Mouse (Mus musculus) forebrain, embryonic 12.5 days (tissue): ENCODE data around the gene Rps16. TPM values are rescaled to one million over a fixed set of nuclear protein-coding genes. Genes with fewer than 3 reads are reported as not detected.

Experiments
- ATAC-seq: fragments of 200-750 bp; cut with Nextera tagmentation; 2 replicates; pipeline ENCODE4 v1.8.0; 2017; ENCODE audit warnings: moderate TSS enrichment; ENCODE audit not compliant: low FRiP score
- H3K27ac ChIP-seq: fragments of 300-500 bp; sonication (generic); 2 replicates; pipeline ENCODE4 v1.5.1; 2016; ENCODE audit warnings: mild to moderate bottlenecking
- H3K27me3 ChIP-seq: fragments of 300-500 bp; sonication (generic); 2 replicates; pipeline ENCODE4 v1.6.1; 2016; ENCODE audit warnings: mild to moderate bottlenecking
- H3K36me3 ChIP-seq: fragments of 300-500 bp; sonication (generic); replicated peaks from 2 replicates; pipeline ENCODE4 v1.6.1; 2016; ENCODE audit warnings: mild to moderate bottlenecking
- H3K4me1 ChIP-seq: fragments of 300-500 bp; sonication (generic); 2 replicates; pipeline ENCODE4 v1.6.1; 2016
- H3K4me2 ChIP-seq: fragments of 300-500 bp; sonication (generic); 2 replicates; pipeline ENCODE4 v1.6.1; 2016; ENCODE audit warnings: mild to moderate bottlenecking, moderate library complexity
- H3K4me3 ChIP-seq: fragments of 300-500 bp; sonication (generic); replicated peaks from 2 replicates; pipeline ENCODE4 v1.5.1; 2016; ENCODE audit warnings: mild to moderate bottlenecking
- H3K9ac ChIP-seq: fragments of 300-500 bp; sonication (generic); 2 replicates; pipeline ENCODE4 v1.6.1; 2016; ENCODE audit warnings: mild to moderate bottlenecking
- H3K9me3 ChIP-seq: fragments of 300-500 bp; sonication (generic); 2 replicates; pipeline ENCODE4 v1.6.1; 2016
- WGBS: fragments of 180-500 bp; shearing (Covaris S2); methylation state at CpG from one replicate; pipeline ENCODE4 v1.1.7; 2016; 5-methylcytosine and 5-hydroxymethylcytosine counted together
- polyA plus RNA-seq: library from polyadenylated mRNA; unstranded; fragments of >200 nt; fragmentation: Nextera tagmentation; extraction: Ambion mirVana; gene quantifications from 2 replicates; pipeline ENCODE4 v1.2.1, GENCODE M21; 2016

The Rps16 gene
- polyA plus RNA-seq, 1 experiment from 2014 or later, result 628 TPM

GRCm38 (mm10) chr7:28354113-28354581, 3.7 kb downstream of the Rps16 start:
- Histone ChIP-seq H3K4me2 (no peak overlapping the region), H3K4me3 (no peak overlapping the region), H3K27me3 (no peaks in the 10 kb centered on the region), H3K4me1 (peaks cover 42% of the 10 kb centered on the region), H3K27ac (no peak overlapping the region), H3K36me3 (peaks cover 39% of the 10 kb centered on the region), H3K9me3 (no peaks in the 10 kb centered on the region), H3K9ac (no peak overlapping the region)
- no peak for ATAC-seq
- 93% methylated on average over 3 of the region's 3 CpGs for WGBS

GRCm38 (mm10) chr7:28354596-28354995, 4.1 kb downstream of the Rps16 start:
- H3K9me3 ChIP-seq, result no peaks in the 10 kb centered on the region
- ATAC-seq, result no peak
- H3K4me3 ChIP-seq, result no peak overlapping the region
- H3K4me2 ChIP-seq, result no peak overlapping the region
- no peak overlapping the region for H3K27ac ChIP-seq
- peaks cover 43% of the 10 kb centered on the region for H3K36me3 ChIP-seq
- no peaks in the 10 kb centered on the region for H3K27me3 ChIP-seq
- 93% methylated on average over 3 of the region's 3 CpGs for WGBS
- peaks cover 40% of the 10 kb centered on the region for H3K4me1 ChIP-seq
- no peak overlapping the region for H3K9ac ChIP-seq

GRCm38 (mm10) chr7:28355221-28355620, 4.8 kb downstream of the Rps16 start:
- Histone ChIP-seq H3K36me3 (peaks cover 50% of the 10 kb centered on the region), H3K4me3 (no peak overlapping the region), H3K27ac (no peak overlapping the region), H3K9ac (no peak overlapping the region), H3K4me1 (peaks cover 33% of the 10 kb centered on the region), H3K4me2 (no peak overlapping the region), H3K9me3 (no peaks in the 10 kb centered on the region), H3K27me3 (no peaks in the 10 kb centered on the region)
- ATAC-seq, result no peak
- 90% methylated on average over 3 of the region's 3 CpGs for WGBS

GRCm38 (mm10) chr7:28356981-28357380, 6.5 kb downstream of the Rps16 start:
- Histone ChIP-seq H3K4me1 (peaks cover 24% of the 10 kb centered on the region), H3K9me3 (no peaks in the 10 kb centered on the region), H3K9ac (no peak overlapping the region), H3K36me3 (peaks cover 63% of the 10 kb centered on the region), H3K4me3 (no peak overlapping the region), H3K27me3 (no peaks in the 10 kb centered on the region), H3K4me2 (no peak overlapping the region), H3K27ac (peak overlapping the region; percentile 68)
- ATAC-seq, result peak; percentile 28; the same call in 1 of the 2 replicates
- 3% methylated on average over 5 of the region's 5 CpGs for WGBS

GRCm38 (mm10) chr7:28357984-28358383, 7.5 kb downstream of the Rps16 start:
- H3K4me2 ChIP-seq, result peak overlapping the region; percentile 2; the same call in 1 of the 2 replicates
- H3K9me3 ChIP-seq, result no peaks in the 10 kb centered on the region
- H3K27me3 ChIP-seq, result no peaks in the 10 kb centered on the region
- H3K9ac ChIP-seq, result peak overlapping the region; percentile 25; the same call in 1 of the 2 replicates
- H3K36me3 ChIP-seq, result peaks cover 66% of the 10 kb centered on the region
- peak overlapping the region; percentile 68 for H3K27ac ChIP-seq
- peak; percentile 34; the same call in 1 of the 2 replicates for ATAC-seq
- peaks cover 22% of the 10 kb centered on the region for H3K4me1 ChIP-seq
- 0% methylated on average over 5 of the region's 5 CpGs for WGBS
- no peak overlapping the region for H3K4me3 ChIP-seq

GRCm38 (mm10) chr7:28358431-28358830, 8.0 kb downstream of the Rps16 start:
- WGBS, result 45% methylated on average over 7 of the region's 7 CpGs
- 0 out of 2 replicates have a peak, but pooled peaks have one; percentile 21 for ATAC-seq
- peak overlapping the region; percentile 2; the same call in 1 of the 2 replicates for H3K4me2 ChIP-seq

GRCm38 (mm10) chr7:28359854-28360253, 9.4 kb downstream of the Rps16 start:
- H3K36me3 ChIP-seq, result peaks cover 64% of the 10 kb centered on the region

More at GRCm38 (mm10) chr7:28358431-28358830, 8.0 kb downstream of the Rps16 start:
- H3K27ac ChIP-seq, result peak overlapping the region; percentile 68; the same call in 1 of the 2 replicates
- no peaks in the 10 kb centered on the region for H3K9me3 ChIP-seq
- H3K4me1 ChIP-seq, result peaks cover 22% of the 10 kb centered on the region
- H3K4me3 ChIP-seq, result no peak overlapping the region
- no peaks in the 10 kb centered on the region for H3K27me3 ChIP-seq
- H3K9ac ChIP-seq, result peak overlapping the region; percentile 25; the same call in 1 of the 2 replicates
- peaks cover 65% of the 10 kb centered on the region for H3K36me3 ChIP-seq

GRCm38 (mm10) chr7:28360291-28360690, 9.8 kb downstream of the Rps16 start:
- Histone ChIP-seq H3K9me3 (no peaks in the 10 kb centered on the region), H3K4me1 (peaks cover 22% of the 10 kb centered on the region), H3K4me2 (no peak overlapping the region), H3K36me3 (peaks cover 65% of the 10 kb centered on the region), H3K27me3 (no peaks in the 10 kb centered on the region), H3K4me3 (no peak overlapping the region), H3K27ac (no peak overlapping the region), H3K9ac (no peak overlapping the region)
- 94% methylated on average over 6 of the region's 6 CpGs for WGBS
- ATAC-seq, result no peak

More at GRCm38 (mm10) chr7:28359854-28360253, 9.4 kb downstream of the Rps16 start:
- H3K4me1 ChIP-seq, result peaks cover 22% of the 10 kb centered on the region
- 93% methylated on average over 10 of the region's 10 CpGs for WGBS
- H3K4me2 ChIP-seq, result no peak overlapping the region
- no peak overlapping the region for H3K27ac ChIP-seq
- no peaks in the 10 kb centered on the region for H3K9me3 ChIP-seq
- H3K9ac ChIP-seq, result 0 out of 2 replicates have a peak overlapping the region, but pooled peaks have one; percentile 9
- no peak for ATAC-seq
- no peak overlapping the region for H3K4me3 ChIP-seq
- no peaks in the 10 kb centered on the region for H3K27me3 ChIP-seq

GRCm38 (mm10) chr7:28361647-28362341, 11.3 kb downstream of the Rps16 start:
- Histone ChIP-seq H3K27ac (no peak overlapping the region), H3K4me1 (peaks cover 22% of the 10 kb centered on the region), H3K27me3 (no peaks in the 10 kb centered on the region), H3K4me3 (no peak overlapping the region), H3K36me3 (peaks cover 78% of the 10 kb centered on the region), H3K9ac (no peak overlapping the region), H3K4me2 (no peak overlapping the region), H3K9me3 (no peaks in the 10 kb centered on the region)
- WGBS, result 97% methylated on average over 20 of the region's 20 CpGs
- no peak for ATAC-seq

- no peak for ATAC-seq
These were observed 12.1 kb downstream of the Rps16 start for GRCm38 (mm10) chr7:28362441-28363060.

GRCm38 (mm10) chr7:28367663-28368275, 17.3 kb downstream of the Rps16 start:
- no peak overlapping the region for H3K27ac ChIP-seq
- H3K9ac ChIP-seq, result no peak overlapping the region
- H3K4me1 ChIP-seq, result peaks cover 26% of the 10 kb centered on the region
- no peak overlapping the region for H3K4me3 ChIP-seq
- peaks cover 71% of the 10 kb centered on the region for H3K36me3 ChIP-seq
- no peak overlapping the region for H3K4me2 ChIP-seq
- no peak for ATAC-seq
- WGBS, result 95% methylated on average over 16 of the region's 16 CpGs
- no peaks in the 10 kb centered on the region for H3K27me3 ChIP-seq
- no peaks in the 10 kb centered on the region for H3K9me3 ChIP-seq

More at GRCm38 (mm10) chr7:28362441-28363060, 12.1 kb downstream of the Rps16 start:
- H3K4me2 ChIP-seq, result no peak overlapping the region
- no peak overlapping the region for H3K27ac ChIP-seq
- no peaks in the 10 kb centered on the region for H3K27me3 ChIP-seq
- H3K9me3 ChIP-seq, result no peaks in the 10 kb centered on the region
- peaks cover 14% of the 10 kb centered on the region for H3K4me1 ChIP-seq
- no peak overlapping the region for H3K4me3 ChIP-seq
- WGBS, result 89% methylated on average over 16 of the region's 16 CpGs
- no peak overlapping the region for H3K9ac ChIP-seq
- H3K36me3 ChIP-seq, result peaks cover 86% of the 10 kb centered on the region

- ATAC-seq, result no peak
- Histone ChIP-seq H3K4me3 (no peak overlapping the region; the same call in 1 of the 2 replicates), H3K36me3 (peaks cover 67% of the 10 kb centered on the region), H3K4me1 (peaks cover 26% of the 10 kb centered on the region), H3K27me3 (no peaks in the 10 kb centered on the region), H3K27ac (no peak overlapping the region), H3K9ac (no peak overlapping the region), H3K9me3 (no peaks in the 10 kb centered on the region), H3K4me2 (no peak overlapping the region)
- WGBS, result 94% methylated on average over 16 of the region's 16 CpGs
These were observed 17.9 kb downstream of the Rps16 start for GRCm38 (mm10) chr7:28368276-28368920.
